Mouse (Mus musculus): ENCODE measurements around the gene Stard8. TPM values are rescaled to one million over a fixed set of nuclear protein-coding genes. Genes with fewer than 3 reads are reported as not detected.

Gene Stard8
- polyA plus RNA-seq, 1 experiment from 2014 or later: 7.6 TPM

DNA sequence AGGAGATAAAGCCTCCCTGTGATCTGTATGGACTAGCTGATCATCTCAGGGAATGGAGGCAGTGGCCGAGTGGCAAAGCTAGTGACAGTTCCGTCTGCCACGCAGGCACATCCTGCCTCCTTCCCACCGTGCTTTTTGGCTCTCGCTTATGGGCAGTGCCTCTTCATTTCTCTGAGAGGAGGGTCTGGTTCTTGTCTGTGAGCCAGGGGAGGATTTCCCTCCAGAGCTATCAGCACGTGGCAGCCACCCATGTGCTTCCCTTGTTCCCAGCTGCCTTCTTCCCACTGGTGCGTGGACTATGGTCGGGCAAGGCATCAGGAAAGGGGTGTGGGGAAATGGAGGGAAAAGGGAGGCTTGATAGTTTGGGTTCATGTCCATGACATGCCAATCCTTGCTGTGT, 13.9 kb downstream of the Stard8 start:
- Histone ChIP-seq H3K9me3 (no peaks in the 10 kb centered on the region), H3K36me3 (no peaks in the 10 kb centered on the region), H3K27me3 (peaks cover 14% of the 10 kb centered on the region; the same call in 1 of the 2 replicates), H3K4me2 (replicated peaks) (no peak overlapping the region), H3K27ac (no peak overlapping the region), H3K4me3 (no peak overlapping the region), H3K9ac (no peak overlapping the region), H3K4me1 (no peaks in the 10 kb centered on the region)
- ATAC-seq (ENCODE audit: insufficient number of reproducible peaks, insufficient read depth, low FRiP score, low TSS enrichment): no peak
- 74% methylated on average over 8 of the region's 8 CpGs for WGBS

DNA sequence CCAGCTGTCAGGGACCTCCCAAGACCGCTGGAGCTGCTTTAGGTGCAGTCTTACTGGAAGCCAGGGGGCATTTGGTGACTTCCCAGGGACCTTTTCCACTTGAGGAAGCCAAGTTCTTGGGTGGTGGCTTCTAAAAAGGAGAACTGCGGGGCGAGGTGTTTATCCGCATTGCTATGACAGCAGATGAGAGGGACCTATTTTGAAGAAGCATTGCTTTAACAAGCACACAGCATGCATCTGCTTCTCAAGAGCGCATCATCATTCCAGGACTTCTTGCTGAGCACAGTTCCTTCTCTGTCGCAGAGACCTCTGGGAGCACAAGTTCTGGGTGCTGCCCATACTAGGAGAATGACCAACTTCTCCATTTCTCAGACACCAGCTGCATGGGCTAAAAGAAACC, 14.8 kb downstream of the Stard8 start:
- no peak for ATAC-seq (ENCODE audit: insufficient number of reproducible peaks, insufficient read depth, low FRiP score, low TSS enrichment)
- Histone ChIP-seq H3K36me3 (no peaks in the 10 kb centered on the region), H3K9me3 (no peaks in the 10 kb centered on the region), H3K27me3 (peaks cover 14% of the 10 kb centered on the region; the same call in 1 of the 2 replicates), H3K4me1 (no peaks in the 10 kb centered on the region), H3K4me3 (no peak overlapping the region), H3K27ac (no peak overlapping the region), H3K9ac (no peak overlapping the region), H3K4me2 (replicated peaks) (no peak overlapping the region)
- WGBS: 91% methylated on average over 6 of the region's 6 CpGs

DNA sequence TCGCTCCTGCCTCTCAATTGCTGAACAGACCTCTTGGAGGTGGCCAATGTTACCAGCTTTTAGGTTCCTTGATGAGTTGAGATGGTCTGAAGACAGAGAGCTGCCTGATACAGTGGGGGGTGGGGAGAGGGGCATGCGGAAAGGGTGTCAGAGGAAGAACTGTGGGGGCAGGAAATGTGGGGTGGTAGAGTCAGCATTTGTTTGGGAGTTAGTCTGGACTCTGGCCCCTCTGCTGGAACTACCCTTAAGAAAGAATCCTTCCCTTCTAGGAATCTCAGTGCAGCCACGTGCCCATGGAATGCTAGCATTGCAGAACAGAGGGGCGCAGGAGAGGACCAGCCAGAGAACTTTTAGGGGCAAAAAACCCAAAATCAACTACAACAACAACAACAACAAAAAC, 16.3 kb downstream of the Stard8 start:
- ATAC-seq (ENCODE audit: insufficient number of reproducible peaks, insufficient read depth, low FRiP score, low TSS enrichment): no peak
- no peaks in the 10 kb centered on the region for H3K36me3 ChIP-seq
- no peak overlapping the region for H3K27ac ChIP-seq
- no peak overlapping the region for H3K9ac ChIP-seq
- no peak overlapping the region for H3K4me2 ChIP-seq (replicated peaks)
- H3K27me3 ChIP-seq: peaks cover 14% of the 10 kb centered on the region
- H3K4me1 ChIP-seq: no peaks in the 10 kb centered on the region
- WGBS: 78% methylated on average over 4 of the region's 4 CpGs
- no peaks in the 10 kb centered on the region for H3K9me3 ChIP-seq
- H3K4me3 ChIP-seq: no peak overlapping the region

DNA sequence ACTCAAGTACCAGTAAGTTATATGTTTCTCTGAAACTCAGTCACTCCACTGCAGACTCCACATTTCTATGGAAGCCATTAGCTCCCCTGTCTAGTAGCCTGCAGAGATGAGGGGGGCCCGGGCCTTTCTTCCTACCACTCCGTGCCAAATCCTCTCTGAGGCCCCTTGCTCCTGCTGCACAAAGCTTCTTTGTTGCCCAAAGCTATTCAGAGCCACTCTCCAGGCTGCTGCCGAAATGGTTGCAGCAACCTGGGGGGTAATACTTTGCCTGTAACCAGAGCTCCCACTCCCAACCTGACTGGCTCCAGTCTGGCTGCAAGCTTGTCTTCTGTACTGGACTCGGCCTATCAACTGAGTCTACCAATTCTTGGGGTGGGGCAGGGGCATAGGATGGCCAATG, 17.2 kb downstream of the Stard8 start:
- 31% methylated on average over 4 of the region's 4 CpGs for WGBS
- Histone ChIP-seq H3K9ac (no peak overlapping the region), H3K36me3 (no peaks in the 10 kb centered on the region), H3K4me2 (replicated peaks) (no peak overlapping the region), H3K4me3 (no peak overlapping the region), H3K4me1 (no peaks in the 10 kb centered on the region), H3K27ac (no peak overlapping the region), H3K9me3 (no peaks in the 10 kb centered on the region), H3K27me3 (peaks cover 14% of the 10 kb centered on the region)
- ATAC-seq (ENCODE audit: insufficient number of reproducible peaks, insufficient read depth, low FRiP score, low TSS enrichment): peak; percentile 77

DNA sequence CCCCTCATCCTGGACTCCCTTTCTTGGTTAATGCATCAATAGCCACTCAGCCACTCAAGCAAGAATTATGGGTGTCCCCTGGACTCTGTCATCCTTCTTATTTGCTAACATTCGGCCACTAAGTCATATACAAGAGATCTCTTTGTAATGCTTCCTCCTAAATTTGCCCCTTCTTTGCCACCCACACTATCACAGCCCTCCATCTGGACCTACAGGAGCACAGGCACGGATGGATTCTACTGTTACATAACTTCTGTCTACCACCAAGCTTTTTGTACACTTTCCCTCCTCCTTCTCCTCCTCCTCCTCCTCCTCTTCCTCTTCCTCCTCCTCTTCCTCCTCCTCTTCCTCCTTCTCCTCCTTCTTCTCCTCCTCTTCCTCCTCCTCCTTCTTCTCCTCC, 18.5 kb downstream of the Stard8 start:
- Histone ChIP-seq H3K4me2 (replicated peaks) (no peak overlapping the region), H3K9ac (no peak overlapping the region), H3K4me3 (no peak overlapping the region), H3K27ac (no peak overlapping the region), H3K36me3 (no peaks in the 10 kb centered on the region), H3K4me1 (no peaks in the 10 kb centered on the region), H3K27me3 (peaks cover 14% of the 10 kb centered on the region), H3K9me3 (no peaks in the 10 kb centered on the region)
- ATAC-seq (ENCODE audit: insufficient number of reproducible peaks, insufficient read depth, low FRiP score, low TSS enrichment): no peak
- WGBS: 70% methylated on average over 2 of the region's 2 CpGs

DNA sequence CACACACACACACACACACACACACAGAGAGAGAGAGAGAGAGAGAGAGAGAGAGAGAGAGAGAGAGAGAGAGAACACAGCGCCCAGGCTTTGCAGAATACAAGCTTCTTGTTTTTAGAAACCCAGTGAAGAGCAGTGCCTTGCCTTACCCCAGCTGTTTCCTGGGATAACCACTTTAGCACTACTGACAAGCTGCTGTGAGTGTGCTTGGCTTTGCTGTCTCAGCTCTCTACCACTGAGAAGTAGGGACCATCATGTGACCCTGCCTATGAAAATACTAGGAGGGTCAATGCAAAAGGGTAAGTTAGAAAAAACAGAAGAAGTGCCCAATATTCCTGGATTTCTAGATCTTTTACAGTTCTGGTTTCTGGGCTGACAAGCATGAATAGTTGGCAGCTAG, 20.9 kb downstream of the Stard8 start:
- H3K27ac ChIP-seq: no peak overlapping the region
- no peak overlapping the region for H3K4me3 ChIP-seq
- H3K36me3 ChIP-seq: no peaks in the 10 kb centered on the region
- H3K9me3 ChIP-seq: no peaks in the 10 kb centered on the region
- H3K27me3 ChIP-seq: peaks cover 6% of the 10 kb centered on the region; the same call in 1 of the 2 replicates
- no peak for ATAC-seq (ENCODE audit: insufficient number of reproducible peaks, insufficient read depth, low FRiP score, low TSS enrichment)
- H3K9ac ChIP-seq: no peak overlapping the region
- 0 out of 2 replicates have a peak, but pooled peaks cover 3% of the 10 kb centered on the region for H3K4me1 ChIP-seq
- no peak overlapping the region for H3K4me2 ChIP-seq (replicated peaks)
- 71% methylated on average over 1 of the region's 1 CpGs for WGBS

DNA sequence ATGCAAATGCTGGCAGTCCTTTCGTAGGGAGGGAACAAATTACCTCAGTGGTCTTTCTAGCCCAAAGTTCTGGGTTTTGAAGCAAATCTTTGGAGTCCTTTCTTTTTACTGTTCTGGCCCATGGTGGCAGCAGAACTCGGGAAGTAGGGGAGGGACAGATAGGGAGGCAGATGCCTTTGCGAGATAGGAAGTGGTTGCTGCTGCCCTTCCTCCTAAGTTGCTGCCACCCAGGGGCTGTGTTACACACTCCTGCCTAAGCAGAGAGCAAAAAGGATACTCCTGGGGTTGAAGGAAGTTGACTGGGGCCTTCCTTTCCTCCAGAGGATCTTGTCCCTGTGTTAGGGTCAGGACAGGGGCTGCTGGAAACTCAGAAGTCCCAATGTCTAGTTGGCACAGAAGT, 32.4 kb downstream of the Stard8 start:
- Histone ChIP-seq H3K4me1 (no peaks in the 10 kb centered on the region), H3K27me3 (peaks cover 15% of the 10 kb centered on the region; the same call in 1 of the 2 replicates), H3K4me3 (no peak overlapping the region), H3K9me3 (no peaks in the 10 kb centered on the region), H3K36me3 (no peaks in the 10 kb centered on the region), H3K4me2 (replicated peaks) (no peak overlapping the region), H3K27ac (no peak overlapping the region), H3K9ac (no peak overlapping the region)
- 59% methylated on average over 3 of the region's 3 CpGs for WGBS
- no peak for ATAC-seq (ENCODE audit: insufficient number of reproducible peaks, insufficient read depth, low FRiP score, low TSS enrichment)

DNA sequence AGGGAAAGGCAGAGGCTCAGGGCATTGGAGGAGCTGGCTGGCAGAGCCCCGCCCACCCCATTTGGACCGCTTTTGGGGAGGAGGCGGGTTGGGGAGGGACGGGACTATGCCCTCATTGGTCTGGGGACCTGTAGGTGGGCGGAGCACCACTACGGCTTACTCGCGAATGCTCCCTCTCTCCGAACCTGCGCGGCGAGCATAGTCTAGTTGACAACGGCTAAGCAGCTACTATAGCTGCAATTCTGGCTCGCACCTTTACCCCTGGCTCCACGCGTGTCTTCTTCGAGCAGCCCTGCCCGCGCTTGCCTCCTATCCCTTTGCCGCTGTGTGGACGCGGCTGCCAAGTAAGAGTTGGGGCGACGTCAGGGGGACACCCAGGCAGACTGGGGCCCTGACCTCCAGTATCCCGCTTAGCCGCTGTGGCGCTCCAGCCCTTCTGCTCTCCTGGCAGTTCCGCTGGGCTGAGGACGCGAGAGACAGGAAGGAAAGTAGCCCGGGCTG, 39.5 kb downstream of the Stard8 start:
- peak overlapping the region; percentile 31; the same call in 1 of the 2 replicates for H3K9ac ChIP-seq
- H3K9me3 ChIP-seq: no peaks in the 10 kb centered on the region
- H3K4me3 ChIP-seq: peak overlapping the region; percentile 35
- no peaks in the 10 kb centered on the region for H3K36me3 ChIP-seq
- peak overlapping the region; percentile 68 for H3K4me2 ChIP-seq (replicated peaks)
- peak; percentile 87 for ATAC-seq (ENCODE audit: insufficient number of reproducible peaks, insufficient read depth, low FRiP score, low TSS enrichment)
- peaks cover 34% of the 10 kb centered on the region; the same call in 1 of the 2 replicates for H3K27me3 ChIP-seq
- no peak overlapping the region for H3K27ac ChIP-seq
- 0 out of 2 replicates have a peak, but pooled peaks cover 4% of the 10 kb centered on the region for H3K4me1 ChIP-seq
- WGBS: 22% methylated on average over 30 of the region's 31 CpGs

DNA sequence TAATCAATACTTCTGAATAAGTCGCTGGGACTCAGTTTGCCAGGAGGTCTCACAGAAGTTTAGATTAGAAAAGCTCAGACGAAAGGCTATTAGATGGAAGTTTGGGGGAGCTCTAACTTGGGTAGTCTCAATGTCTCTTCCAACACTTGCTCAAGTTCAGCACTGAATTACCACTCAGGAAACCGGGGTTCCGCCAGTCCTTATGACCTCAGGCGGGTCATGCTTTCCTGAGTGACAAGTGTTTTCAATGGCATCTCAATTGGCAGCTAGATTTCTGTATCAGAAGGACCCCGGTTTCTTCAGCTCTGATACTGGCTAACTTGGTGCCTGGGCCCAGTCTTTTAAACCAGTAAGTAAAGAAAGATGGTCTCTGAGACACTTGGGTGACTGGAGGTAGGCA, 40.2 kb downstream of the Stard8 start:
- Histone ChIP-seq H3K9ac (no peak overlapping the region; the same call in 1 of the 2 replicates), H3K36me3 (no peaks in the 10 kb centered on the region), H3K9me3 (no peaks in the 10 kb centered on the region), H3K27ac (no peak overlapping the region), H3K4me1 (0 out of 2 replicates have a peak, but pooled peaks cover 4% of the 10 kb centered on the region), H3K4me3 (peak overlapping the region; percentile 35), H3K4me2 (replicated peaks) (peak overlapping the region; percentile 68), H3K27me3 (peaks cover 34% of the 10 kb centered on the region; the same call in 1 of the 2 replicates)
- ATAC-seq (ENCODE audit: insufficient number of reproducible peaks, insufficient read depth, low FRiP score, low TSS enrichment): no peak
- WGBS: 34% methylated on average over 6 of the region's 6 CpGs

DNA sequence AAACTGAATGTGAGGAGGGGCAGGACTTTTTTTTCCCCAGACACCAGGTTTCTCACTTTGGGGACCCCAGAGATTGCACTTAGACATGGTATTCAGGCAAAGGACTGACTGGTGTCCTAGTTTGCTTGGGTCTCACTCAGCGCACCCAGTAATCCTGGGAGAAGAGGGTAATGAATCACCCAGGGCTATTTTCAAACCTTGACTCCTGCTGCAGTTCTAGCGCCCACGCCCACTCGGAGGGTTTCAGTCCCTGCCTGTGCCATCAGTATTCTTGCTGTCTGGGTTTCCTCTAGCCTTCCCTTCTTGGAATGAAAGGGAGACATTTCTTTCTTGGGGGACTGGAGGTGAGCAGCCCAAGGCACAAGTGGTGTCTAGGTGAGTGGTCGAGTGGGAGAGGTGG, 40.7 kb downstream of the Stard8 start:
- Histone ChIP-seq H3K4me3 (no peak overlapping the region), H3K9me3 (no peaks in the 10 kb centered on the region), H3K9ac (no peak overlapping the region), H3K4me2 (replicated peaks) (peak overlapping the region; percentile 68; the same call in 1 of the 2 replicates), H3K27ac (no peak overlapping the region), H3K27me3 (peaks cover 34% of the 10 kb centered on the region; the same call in 1 of the 2 replicates), H3K36me3 (no peaks in the 10 kb centered on the region), H3K4me1 (0 out of 2 replicates have a peak, but pooled peaks cover 4% of the 10 kb centered on the region)
- no peak for ATAC-seq (ENCODE audit: insufficient number of reproducible peaks, insufficient read depth, low FRiP score, low TSS enrichment)
- WGBS: 78% methylated on average over 5 of the region's 5 CpGs

DNA sequence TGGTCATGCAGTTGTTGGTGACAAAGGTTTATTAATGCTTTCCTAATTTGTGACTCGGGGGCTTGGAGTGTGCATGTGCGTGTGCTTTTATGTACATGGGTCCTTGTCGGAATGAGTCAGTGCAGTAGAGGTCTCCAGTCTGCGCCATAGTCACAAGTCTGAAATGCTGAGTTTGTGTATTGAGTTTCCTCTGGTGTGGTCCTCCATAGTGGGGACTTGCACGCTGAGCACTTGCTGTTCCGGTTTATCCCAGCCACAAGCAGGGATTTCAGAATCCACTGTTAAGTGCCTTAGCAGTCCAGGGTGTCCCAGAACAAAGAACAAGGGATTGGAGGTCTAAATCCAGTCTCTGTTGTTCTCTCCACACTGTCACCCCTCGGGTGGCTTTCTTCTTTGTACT, 42.3 kb downstream of the Stard8 start:
- 61% methylated on average over 7 of the region's 7 CpGs for WGBS

DNA sequence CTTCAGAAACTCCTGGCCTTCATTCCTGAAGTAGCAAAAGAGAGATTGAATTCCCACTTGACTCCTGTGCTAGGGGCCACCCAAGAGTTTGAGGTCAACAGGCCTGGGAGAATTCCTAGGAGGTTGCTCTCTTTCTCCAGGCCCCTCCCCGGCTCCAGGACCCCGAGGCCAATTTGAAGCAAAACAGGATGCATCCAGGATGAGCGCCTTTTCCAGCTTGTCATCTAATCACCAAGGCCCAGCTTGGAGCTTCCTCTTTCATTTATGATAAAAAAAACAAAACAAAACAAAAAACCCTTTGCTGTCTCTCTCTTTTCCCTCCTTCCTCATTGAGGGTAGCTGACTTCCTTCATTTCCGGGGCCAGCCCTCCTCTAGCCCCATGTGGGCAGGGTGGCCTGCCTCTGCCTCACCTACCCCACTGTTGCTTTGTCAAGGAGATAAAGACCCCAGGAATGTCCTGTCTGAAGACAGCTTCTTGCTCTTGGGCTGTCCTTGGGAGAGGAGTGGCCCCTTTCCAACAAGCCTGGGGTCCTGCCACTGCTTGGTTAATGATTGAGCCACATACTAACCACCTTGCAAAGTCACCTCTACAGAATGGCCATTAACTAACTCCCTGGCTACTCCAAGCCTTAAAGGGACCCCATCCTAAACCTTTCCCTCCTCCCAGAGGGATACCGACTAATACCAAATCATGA, 43.5 kb downstream of the Stard8 start:
- H3K36me3 ChIP-seq: no peaks in the 10 kb centered on the region
- no peak overlapping the region for H3K4me3 ChIP-seq
- H3K9me3 ChIP-seq: no peaks in the 10 kb centered on the region
- 0 out of 2 replicates have a peak, but pooled peaks cover 4% of the 10 kb centered on the region for H3K4me1 ChIP-seq
- no peak for ATAC-seq (ENCODE audit: insufficient number of reproducible peaks, insufficient read depth, low FRiP score, low TSS enrichment)
- no peak overlapping the region for H3K4me2 ChIP-seq (replicated peaks)
- peaks cover 30% of the 10 kb centered on the region; the same call in 1 of the 2 replicates for H3K27me3 ChIP-seq
- 33% methylated on average over 5 of the region's 5 CpGs for WGBS
- no peak overlapping the region for H3K27ac ChIP-seq
- no peak overlapping the region for H3K9ac ChIP-seq

More for the DNA sequence above, 42.3 kb downstream of the Stard8 start:
- Histone ChIP-seq H3K9ac (no peak overlapping the region), H3K36me3 (no peaks in the 10 kb centered on the region), H3K4me3 (no peak overlapping the region), H3K4me2 (replicated peaks) (no peak overlapping the region), H3K27ac (no peak overlapping the region), H3K4me1 (0 out of 2 replicates have a peak, but pooled peaks cover 4% of the 10 kb centered on the region), H3K27me3 (peaks cover 34% of the 10 kb centered on the region; the same call in 1 of the 2 replicates), H3K9me3 (no peaks in the 10 kb centered on the region)
- no peak for ATAC-seq (ENCODE audit: insufficient number of reproducible peaks, insufficient read depth, low FRiP score, low TSS enrichment)

Measured in embryonic facial prominence, embryonic 12.5 days (tissue).